Mouse (Mus musculus): Measurements from ENCODE around the gene Btbd35f13.
"Not testable (repeated sequence)": the region's sequence is repeated elsewhere in the genome, so short reads cannot be mapped to it uniquely, and the experiment has no call there.

Btbd35f13 gene

GRCm38 (mm10) chrX:33656872-33657271, at the start of gene Btbd35f13:
TSS of gene Btbd35f13 (plus strand) at chrX:33657172.
- DNase-seq (ENCODE audit: low spot score in 2 of 2): not testable (repeated sequence)

- not testable (repeated sequence) for DNase-seq (ENCODE audit: low spot score in 2 of 2)
Measured at GRCm38 (mm10) chrX:33702249-33702648, 45.3 kb downstream of the Btbd35f13 start, which contains the start of gene Btbd35f14. TSS of gene Btbd35f14 (minus strand) at chrX:33702349.

All from frontal cortex, postnatal 10 days (tissue).